Mouse (Mus musculus) heart, adult 2 months (tissue): Measurements from ENCODE around the gene Fignl2. TPM values are rescaled to one million over a fixed set of nuclear protein-coding genes. Genes with fewer than 3 reads are reported as not detected.

ENCODE experiments used
- DNase-seq, 2 experiments: peaks; one replicate each; pipeline ENCODE4 v3.0.0; 2021
- H3K27ac ChIP-seq: fragments of 200-600 bp; 2 replicates; pipeline ENCODE4 v1.8.1; 2022
- H3K27me3 ChIP-seq: fragments of 200-500 bp; 2 replicates; pipeline ENCODE4 v1.6.1; 2012; ENCODE audit warnings: mild to moderate bottlenecking, low read length, inconsistent platforms, mixed read lengths; ENCODE audit not compliant: control insufficient read depth, insufficient read depth
- H3K36me3 ChIP-seq: fragments of 200-500 bp; 2 replicates; pipeline ENCODE4 v1.6.1; 2012; ENCODE audit warnings: low read length, inconsistent platforms; ENCODE audit not compliant: control insufficient read depth, insufficient read depth
- H3K4me1 ChIP-seq: fragments of 200-500 bp; 2 replicates; pipeline ENCODE4 v1.6.1; 2011; ENCODE audit warnings: low read length; ENCODE audit not compliant: control insufficient read depth, insufficient read depth
- H3K4me3 ChIP-seq: fragments of 200-600 bp; 2 replicates; pipeline ENCODE4 v1.8.1; 2022
- H3K79me2 ChIP-seq: fragments of 200-500 bp; replicated peaks from 2 replicates; pipeline ENCODE4 v1.6.1; 2012; ENCODE audit warnings: mild to moderate bottlenecking, inconsistent platforms, low read length, moderate library complexity, mixed read lengths; ENCODE audit not compliant: control insufficient read depth, insufficient read depth
- H3K9ac ChIP-seq: fragments of 200-500 bp; 2 replicates; pipeline ENCODE4 v1.6.1; 2012; ENCODE audit warnings: low read depth, mild to moderate bottlenecking, control low read depth, inconsistent platforms, low read length, mixed read lengths
- CTCF ChIP-seq: fragments of 200-600 bp; IDR thresholded peaks from 2 replicates; pipeline ENCODE4 v1.8.1; 2022; ENCODE audit warnings: antibody characterized with exemption, mild to moderate bottlenecking, moderate library complexity
- EP300 ChIP-seq: fragments of 200-500 bp; IDR thresholded peaks from 2 replicates; pipeline ENCODE4 v1.6.1; 2011; ENCODE audit warnings: low read depth, low read length, control low read depth; ENCODE audit not compliant: insufficient read depth
- POLR2A ChIP-seq: fragments of 200-500 bp; IDR thresholded peaks from 2 replicates; pipeline ENCODE4 v1.6.1; 2011; ENCODE audit warnings: mild to moderate bottlenecking, low read depth, low read length, control low read depth; ENCODE audit not compliant: insufficient read depth
- WGBS: fragments of 180-500 bp; shearing (Covaris S2); methylation state at CpG from one replicate; pipeline ENCODE4 v1.1.7; 2018; 5-methylcytosine and 5-hydroxymethylcytosine counted together
- intact Hi-C: fragments of 180-260 bp; cut with DNase I; formaldehyde crosslinking; loops from one replicate; pipeline ENCODE4 v1.15.1; 2025
- polyA plus RNA-seq: library from polyadenylated mRNA; depleted of rRNA; stranded (reverse); fragments of >200 nt; gene quantifications from 2 replicates; pipeline ENCODE4 v1.2.3, GENCODE M21; 2012
- total RNA-seq, 2 experiments: library from RNA; stranded (reverse); gene quantifications; 2 replicates each; pipeline ENCODE4 v1.2.3; 2021

Gene Fignl2
- total and polyA plus RNA-seq, 3 experiments, result 0.86 to 1.6 (median 1.3) TPM

GRCm38 (mm10) chr15:101052560-101053501 lies 25.5 kb downstream of the Fignl2 start:
- intact Hi-C loops, result no loop called here
- DNase-seq, result peak; percentile 44 to 46
- peak; percentile 33; the same call in 1 of the 2 replicates for TF ChIP-seq CTCF
- TF ChIP-seq POLR2A, result no peak
- Histone ChIP-seq H3K4me3 (peak overlapping the region; percentile 23; the same call in 1 of the 2 replicates), H3K4me1 (no peaks in the 10 kb centered on the region), H3K27me3 (peaks cover 12% of the 10 kb centered on the region), H3K9ac (peak overlapping the region; percentile 47), H3K79me2 (no peaks in the 10 kb centered on the region), H3K36me3 (no peaks in the 10 kb centered on the region), H3K27ac (no peak overlapping the region)
- WGBS, result 66% methylated on average over 118 of the region's 120 CpGs

- no peaks in the 10 kb centered on the region for H3K79me2 ChIP-seq
- WGBS, result 85% methylated on average over 10 of the region's 10 CpGs
- H3K4me3 ChIP-seq, result no peak overlapping the region
- no peaks in the 10 kb centered on the region for H3K4me1 ChIP-seq
- intact Hi-C loops, result no loop called here
- TF ChIP-seq EP300 (no peak), POLR2A (no peak), CTCF (no peak)
- no peak overlapping the region for H3K27ac ChIP-seq
- H3K9ac ChIP-seq, result no peak overlapping the region
- H3K36me3 ChIP-seq, result no peaks in the 10 kb centered on the region
- peaks cover 16% of the 10 kb centered on the region for H3K27me3 ChIP-seq
- no peak for DNase-seq
These were observed 26.5 kb downstream of the Fignl2 start for GRCm38 (mm10) chr15:101051869-101052268.

- Histone ChIP-seq H3K27me3 (peaks cover 23% of the 10 kb centered on the region), H3K4me1 (no peaks in the 10 kb centered on the region), H3K27ac (no peak overlapping the region), H3K36me3 (no peaks in the 10 kb centered on the region), H3K4me3 (no peak overlapping the region), H3K9ac (no peak overlapping the region), H3K79me2 (no peaks in the 10 kb centered on the region)
- WGBS, result 70% methylated on average over 5 of the region's 5 CpGs
- TF ChIP-seq EP300, result no peak
- TF ChIP-seq POLR2A, result no peak
- no peak for TF ChIP-seq CTCF
- intact Hi-C loops, result loop anchor here (5.0 kb wide), 1 partner anchor 59 kb away; no protein-coding TSS in a partner anchor
- no peak for DNase-seq
These were observed 29.9 kb downstream of the Fignl2 start for GRCm38 (mm10) chr15:101048338-101048896.

GRCm38 (mm10) chr15:101047194-101047555 lies 31.2 kb downstream of the Fignl2 start, which contains the start of gene Gm47841:
Gene Gm47841, minus strand, starts transcription at chr15:101047397.
- H3K4me1 ChIP-seq, result no peaks in the 10 kb centered on the region
- TF ChIP-seq EP300 (no peak), CTCF (no peak), POLR2A (no peak)
- no peaks in the 10 kb centered on the region for H3K79me2 ChIP-seq
- H3K27ac ChIP-seq, result peak within 1 kb of the TSS; percentile 19
- peak within 1 kb of the TSS; percentile 58 for H3K4me3 ChIP-seq
- peak; percentile 43 to 57 for DNase-seq
- peak within 1 kb of the TSS; percentile 57 for H3K9ac ChIP-seq
- intact Hi-C loops, result loop anchor here (5.0 kb wide), 1 partner anchor 60 kb away; no protein-coding TSS in a partner anchor
- peaks cover 13% of the 10 kb centered on the region for H3K27me3 ChIP-seq
- no peaks in the 10 kb centered on the region for H3K36me3 ChIP-seq
- 11% methylated on average over 23 of the region's 23 CpGs for WGBS

- Histone ChIP-seq H3K4me1 (no peaks in the 10 kb centered on the region), H3K9ac (peak overlapping the region; percentile 57), H3K27ac (peak overlapping the region; percentile 19), H3K27me3 (peaks cover 13% of the 10 kb centered on the region), H3K36me3 (no peaks in the 10 kb centered on the region), H3K79me2 (no peaks in the 10 kb centered on the region), H3K4me3 (peak overlapping the region; percentile 58)
- TF ChIP-seq POLR2A (no peak), CTCF (peak; percentile 24)
- under 1% methylated on average over 65 of the region's 77 CpGs for WGBS
- DNase-seq, result peak; percentile 62 to 65
- intact Hi-C loops, result loop anchor here (5.0 kb wide), 1 partner anchor 61 kb away; no protein-coding TSS in a partner anchor
These were observed 31.7 kb downstream of the Fignl2 start for GRCm38 (mm10) chr15:101046527-101047193.
